Mouse (Mus musculus) C2C12 (cell line): Measurements from ENCODE around the gene Top3a.

ENCODE experiments used
- CTCF ChIP-seq: IDR thresholded peaks from one replicate; pipeline ENCODE4 v1.5.1; 2011; ENCODE audit not compliant: control insufficient read depth, insufficient read depth, insufficient read length
- FOSL1 ChIP-seq: IDR thresholded peaks from one replicate; pipeline ENCODE4 v1.8.0; 2011; ENCODE audit warnings: mild to moderate bottlenecking, low read length; ENCODE audit not compliant: poor library complexity, insufficient read depth, severe bottlenecking
- MAX ChIP-seq: IDR thresholded peaks from one replicate; pipeline ENCODE4 v1.6.1; 2011; ENCODE audit warnings: mild to moderate bottlenecking, control low read depth
- MYOD1 ChIP-seq: IDR thresholded peaks from one replicate; pipeline ENCODE4 v1.6.1; 2011; ENCODE audit warnings: low read depth; ENCODE audit not compliant: control insufficient read depth, insufficient read length
- MYOG ChIP-seq: IDR thresholded peaks from one replicate; pipeline ENCODE4 v1.6.1; 2011; ENCODE audit not compliant: control insufficient read depth, insufficient read length; ENCODE audit errors: extremely low read depth

- TF ChIP-seq CTCF (no peak), FOSL1 (no peak), MYOG (no peak), MYOD1 (no peak), MAX (no peak)
Measured at GRCm38 (mm10) chr11:60700320-60701185, 76.6 kb downstream of the Top3a start.
